In the genomic region with DNA sequence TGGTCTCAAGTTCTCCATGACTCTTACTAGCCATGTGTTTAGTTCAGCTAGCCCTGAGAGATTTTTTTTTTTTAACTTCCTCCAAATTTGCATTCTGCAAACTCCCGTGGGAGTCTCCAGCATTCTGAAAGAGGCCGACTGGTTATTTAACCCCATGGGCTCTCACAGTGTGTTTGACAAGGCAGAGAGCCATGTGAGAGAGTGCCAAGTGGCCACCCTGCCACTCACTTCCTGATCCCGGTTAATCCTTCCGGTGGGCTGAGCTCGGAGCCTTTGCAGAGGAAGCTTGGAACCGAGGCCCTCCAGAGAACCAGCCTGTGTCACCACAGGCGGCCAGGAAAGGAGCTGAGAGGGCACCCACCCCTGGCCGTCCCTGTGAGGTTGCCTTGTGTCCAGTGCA, we compare ENCODE assay signal across 13 mouse cellular contexts. TPM values are rescaled to one million over a fixed set of nuclear protein-coding genes. Genes with fewer than 3 reads are reported as not detected.
A peak's percentile ranks its signal among the peaks of the same experiment; 100 is the strongest.
DNase-seq lines count a peak whose midpoint lies in the region; ATAC-seq and TF ChIP-seq lines count a peak whose summit lies in the region.
"Had no signal": no experiment of that assay in that cellular context is flagged by ENCODE, and none has a peak within 500 bp of the region (broad histone marks: within the 10 kb centered on the region; RNA-seq: fewer than 3 reads in every experiment).

No protein-coding gene starts in this region.

- 23% methylated on average over 8 of the region's 8 CpGs for whole genome bisulfite sequencing in heart, embryonic 10.5 days
- 24% methylated on average over 8 of the region's 8 CpGs for WGBS in heart, embryonic 12.5 days
- 40% methylated on average over 8 of the region's 8 CpGs for WGBS in midbrain, embryonic 10.5 days
- 28% methylated on average over 8 of the region's 8 CpGs for WGBS in midbrain, embryonic 11.5 days
- WGBS in hindbrain, embryonic 16.5 days = 35% methylated on average over 8 of the region's 8 CpGs
- WGBS in olfactory bulb, adult 2 months = 17% methylated on average over 8 of the region's 8 CpGs

- no peaks in the 10 kb centered on the region for H3K36me3 ChIP-seq in heart, embryonic 10.5 days
- no peaks in the 10 kb centered on the region for H3K36me3 ChIP-seq in heart, embryonic 12.5 days
- H3K36me3 ChIP-seq in midbrain, embryonic 10.5 days = no peaks in the 10 kb centered on the region
- no peaks in the 10 kb centered on the region for H3K36me3 ChIP-seq in midbrain, embryonic 11.5 days (ENCODE audit: control insufficient read depth, insufficient read depth, low read length)
- no peaks in the 10 kb centered on the region for H3K36me3 ChIP-seq in hindbrain, embryonic 16.5 days (ENCODE audit: control insufficient read depth, insufficient read depth, low read length)

- no peak for TF ChIP-seq CTCF in olfactory bulb, adult 2 months (IDR thresholded peaks at IDR 0.05; ENCODE audit: insufficient read depth, low read depth, low read length)

- no peak for TF ChIP-seq POLR2A in olfactory bulb, adult 2 months (IDR thresholded peaks at IDR 0.05; ENCODE audit: insufficient read depth, low read depth, low read length)

- peak overlapping the region; percentile 52 for H3K27ac ChIP-seq in heart, embryonic 10.5 days
- H3K27ac ChIP-seq in heart, embryonic 12.5 days (ENCODE audit: poor library complexity, severe bottlenecking) = no peak overlapping the region
- peak overlapping the region; percentile 66 for H3K27ac ChIP-seq in midbrain, embryonic 10.5 days (replicated peaks)
- H3K27ac ChIP-seq in midbrain, embryonic 11.5 days (ENCODE audit: low read depth, low read length) = no peak overlapping the region
- peak overlapping the region; percentile 58 for H3K27ac ChIP-seq in hindbrain, embryonic 16.5 days (ENCODE audit: low read depth, low read length)
- H3K27ac ChIP-seq in olfactory bulb, adult 2 months (ENCODE audit: insufficient read depth, low read depth, low read length) = peak overlapping the region; percentile 49

- peaks cover 20% of the 10 kb centered on the region for H3K4me1 ChIP-seq in heart, embryonic 10.5 days
- H3K4me1 ChIP-seq in heart, embryonic 12.5 days (replicated peaks) = peaks cover 15% of the 10 kb centered on the region; the same call in 1 of the 2 replicates
- H3K4me1 ChIP-seq in midbrain, embryonic 10.5 days = peaks cover 61% of the 10 kb centered on the region
- peaks cover 42% of the 10 kb centered on the region for H3K4me1 ChIP-seq in midbrain, embryonic 11.5 days (ENCODE audit: control insufficient read depth, insufficient read depth, low read length)
- peaks cover 92% of the 10 kb centered on the region for H3K4me1 ChIP-seq in hindbrain, embryonic 16.5 days (ENCODE audit: control insufficient read depth, insufficient read depth, low read depth, low read length)
- H3K4me1 ChIP-seq in olfactory bulb, adult 2 months (ENCODE audit: control insufficient read depth, insufficient read depth, low read length) = peaks cover 68% of the 10 kb centered on the region

- no peak for ATAC-seq in heart, embryonic 12.5 days (ENCODE audit: insufficient number of reproducible peaks, low FRiP score)
- no peak for ATAC-seq in midbrain, embryonic 11.5 days (ENCODE audit: low FRiP score)
- no peak for ATAC-seq in hindbrain, embryonic 16.5 days

- no peak overlapping the region for H3K4me2 ChIP-seq in heart, embryonic 12.5 days
- H3K4me2 ChIP-seq in midbrain, embryonic 11.5 days = no peak overlapping the region
- H3K4me2 ChIP-seq in hindbrain, embryonic 16.5 days (ENCODE audit: low read length) = 0 out of 2 replicates have a peak overlapping the region, but pooled peaks have one; percentile 7

- no peak overlapping the region for H3K9ac ChIP-seq in heart, embryonic 12.5 days
- H3K9ac ChIP-seq in midbrain, embryonic 11.5 days (ENCODE audit: low read length) = no peak overlapping the region
- no peak overlapping the region for H3K9ac ChIP-seq in hindbrain, embryonic 16.5 days (ENCODE audit: low read depth, low read length)

- no peaks in the 10 kb centered on the region for H3K9me3 ChIP-seq in heart, embryonic 10.5 days
- H3K9me3 ChIP-seq in heart, embryonic 12.5 days (replicated peaks) = no peaks in the 10 kb centered on the region
- no peaks in the 10 kb centered on the region for H3K9me3 ChIP-seq in midbrain, embryonic 10.5 days (replicated peaks)
- no peaks in the 10 kb centered on the region for H3K9me3 ChIP-seq in midbrain, embryonic 11.5 days (ENCODE audit: control insufficient read depth, low read length)
- no peaks in the 10 kb centered on the region for H3K9me3 ChIP-seq in hindbrain, embryonic 16.5 days (ENCODE audit: control insufficient read depth, low read length)

- no peak for DNase-seq in heart, embryonic 10.5 days (ENCODE audit: low spot score)
- DNase-seq in midbrain, embryonic 10.5 days (ENCODE audit: low spot score) = no peak
- DNase-seq in midbrain, embryonic 11.5 days (ENCODE audit: low spot score, missing footprints) = no peak
- DNase-seq in spleen, postnatal 14 days (ENCODE audit: low spot score in 2 of 2) = no peak
- DNase-seq: adrenal gland, postnatal 10 days; gastrocnemius, postnatal 25 days; kidney, adult 2 months; liver; right cerebral cortex, adult 18-20 months had no signal

- peaks cover 53% of the 10 kb centered on the region for H3K27me3 ChIP-seq in heart, embryonic 10.5 days (ENCODE audit: insufficient read depth, poor library complexity, severe bottlenecking)
- peaks cover 38% of the 10 kb centered on the region for H3K27me3 ChIP-seq in heart, embryonic 12.5 days (replicated peaks)
- peaks cover 12% of the 10 kb centered on the region for H3K27me3 ChIP-seq in midbrain, embryonic 10.5 days (ENCODE audit: low read depth, poor library complexity, severe bottlenecking)
- H3K27me3 ChIP-seq in midbrain, embryonic 11.5 days (ENCODE audit: control insufficient read depth, insufficient read depth, low read length) = no peaks in the 10 kb centered on the region
- no peaks in the 10 kb centered on the region for H3K27me3 ChIP-seq in hindbrain, embryonic 16.5 days (replicated peaks; ENCODE audit: control insufficient read depth, insufficient read depth, low read length)

- no peak overlapping the region for H3K4me3 ChIP-seq in heart, embryonic 10.5 days
- no peak overlapping the region for H3K4me3 ChIP-seq in heart, embryonic 12.5 days
- H3K4me3 ChIP-seq in midbrain, embryonic 10.5 days = no peak overlapping the region
- no peak overlapping the region for H3K4me3 ChIP-seq in midbrain, embryonic 11.5 days (ENCODE audit: low read depth, low read length)
- no peak overlapping the region for H3K4me3 ChIP-seq in hindbrain, embryonic 16.5 days (ENCODE audit: low read length)
- H3K4me3 ChIP-seq in olfactory bulb, adult 2 months (ENCODE audit: insufficient read depth, low read depth, low read length) = no peak overlapping the region
- H3K4me3 ChIP-seq: erythroblast, embryonic 14.5 days had no signal

RNA-seq across cellular contexts. Expression of gene Slc6a1, which starts 11.1 kb away (rescaled TPM):
- 0.48 and 0.54 TPM in 2 replicates for polyA plus RNA-seq in heart, embryonic 10.5 days (2016; fragmentation: Nextera tagmentation; extraction: Ambion mirVana)
- polyA plus RNA-seq in heart, embryonic 12.5 days (2016; fragmentation: Nextera tagmentation; extraction: Ambion mirVana) = 0.05 and 0.17 TPM in 2 replicates
- polyA plus RNA-seq in midbrain, embryonic 10.5 days (2016; fragmentation: Nextera tagmentation; extraction: Ambion mirVana) = 4.7 and 13.1 TPM in 2 replicates
- polyA plus RNA-seq in midbrain, embryonic 11.5 days (2014; fragmentation: Nextera tagmentation; extraction: Ambion mirVana) = 13.3 and 16.5 TPM in 2 replicates
- polyA plus RNA-seq in hindbrain, embryonic 16.5 days (2015; fragmentation: Nextera tagmentation; extraction: Ambion mirVana) = 166 and 172 TPM in 2 replicates
- 94.2 and 142 TPM in 2 replicates for polyA plus RNA-seq in olfactory bulb, adult 2 months (2012; ENCODE audit: insufficient read depth, insufficient read length, low replicate concordance, missing spikeins)
- polyA plus RNA-seq: erythroblast, embryonic 14.5 days had no signal

Comparison
In these comparisons a context has a peak if more than half of its experiments do, and no peak if none do; other contexts are left out.
1. H3K27ac ChIP-seq: peak in heart, embryonic 10.5 days (single experiment), midbrain, embryonic 10.5 days (single experiment), hindbrain, embryonic 16.5 days (single experiment) and olfactory bulb, adult 2 months (single experiment); none in heart, embryonic 12.5 days (single experiment) and midbrain, embryonic 11.5 days (single experiment).